Mouse (Mus musculus): ENCODE data around the gene Bend3. TPM values are rescaled to one million over a fixed set of nuclear protein-coding genes. Genes with fewer than 3 reads are reported as not detected.
"Not testable (repeated sequence)": the region's sequence is repeated elsewhere in the genome, so short reads cannot be mapped to it uniquely, and the experiment has no call there.

Gene Bend3
- polyA plus RNA-seq, 1 experiment from 2014 or later: 0.90 TPM

DNA sequence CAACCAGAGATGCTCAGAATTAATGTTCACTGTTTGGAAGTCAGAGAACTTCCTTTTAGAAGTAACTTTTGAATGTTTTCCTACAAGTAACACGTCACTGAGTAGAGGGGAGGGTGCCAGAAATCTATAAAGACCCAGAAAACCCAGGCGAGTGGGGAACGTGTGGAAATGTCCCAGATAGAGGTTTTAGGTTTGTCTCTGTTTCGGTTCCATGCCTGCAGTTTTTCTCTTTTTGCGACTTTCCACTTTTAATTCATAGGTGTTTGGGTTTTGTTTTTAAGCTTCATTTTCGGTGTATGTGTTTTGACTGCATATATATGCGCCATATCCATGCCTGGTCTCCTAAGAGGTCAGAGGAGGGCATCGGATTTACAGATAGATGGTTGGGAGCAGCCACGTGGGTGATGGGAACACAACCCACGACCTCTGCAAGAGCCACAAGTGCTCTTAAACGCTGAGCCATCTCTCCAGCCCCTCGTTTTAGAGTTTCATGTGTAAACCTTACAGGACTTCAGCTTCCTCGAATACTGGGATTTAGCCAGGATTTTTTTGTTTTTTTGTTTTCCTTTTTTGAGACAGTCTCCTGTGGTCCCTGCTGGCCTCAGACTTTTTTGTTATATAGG, 1.7 kb downstream of the Bend3 start:
- no peak for DNase-seq (ENCODE audit: low spot score)

DNA sequence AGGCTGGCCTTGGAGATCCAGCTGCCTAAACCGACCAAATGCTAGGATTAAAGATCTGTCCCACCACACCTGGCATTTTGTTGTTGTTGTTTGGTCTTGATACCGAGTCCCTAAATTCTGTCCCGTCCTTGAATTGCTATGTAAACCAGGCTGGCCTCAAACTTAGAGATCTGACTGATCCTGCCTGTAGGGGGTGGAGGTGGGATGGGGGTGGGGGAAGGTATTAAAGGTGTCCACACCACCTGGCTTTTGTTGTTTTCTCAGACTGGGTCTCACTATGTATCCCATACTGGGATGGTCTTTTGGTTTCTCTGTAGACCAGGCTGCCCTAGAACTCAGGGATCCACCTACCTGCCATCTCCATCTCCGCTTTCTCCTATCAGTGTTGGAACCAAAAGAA, 2.5 kb downstream of the Bend3 start:
- no peak for DNase-seq (ENCODE audit: low spot score)

DNA sequence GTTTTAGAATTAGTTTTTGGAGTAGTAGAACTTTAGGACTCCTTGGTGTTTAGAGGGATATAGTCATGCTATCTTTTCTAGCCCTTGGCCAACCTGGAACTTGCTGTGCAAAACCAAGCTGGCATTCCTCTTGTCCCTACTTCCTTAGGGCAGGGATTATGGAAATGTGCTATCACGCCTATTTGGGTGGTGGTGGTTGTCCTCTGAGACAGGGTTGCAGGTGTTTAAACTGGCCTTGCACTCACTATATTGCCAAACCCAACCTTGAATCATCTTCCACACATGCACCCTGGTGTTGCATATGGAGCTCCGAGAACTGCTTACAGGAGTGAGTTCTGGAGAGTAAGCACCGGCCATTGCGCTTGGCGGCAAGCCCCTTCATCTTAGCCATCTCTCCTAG, 3.4 kb downstream of the Bend3 start:
- no peak for DNase-seq (ENCODE audit: low spot score)

DNA sequence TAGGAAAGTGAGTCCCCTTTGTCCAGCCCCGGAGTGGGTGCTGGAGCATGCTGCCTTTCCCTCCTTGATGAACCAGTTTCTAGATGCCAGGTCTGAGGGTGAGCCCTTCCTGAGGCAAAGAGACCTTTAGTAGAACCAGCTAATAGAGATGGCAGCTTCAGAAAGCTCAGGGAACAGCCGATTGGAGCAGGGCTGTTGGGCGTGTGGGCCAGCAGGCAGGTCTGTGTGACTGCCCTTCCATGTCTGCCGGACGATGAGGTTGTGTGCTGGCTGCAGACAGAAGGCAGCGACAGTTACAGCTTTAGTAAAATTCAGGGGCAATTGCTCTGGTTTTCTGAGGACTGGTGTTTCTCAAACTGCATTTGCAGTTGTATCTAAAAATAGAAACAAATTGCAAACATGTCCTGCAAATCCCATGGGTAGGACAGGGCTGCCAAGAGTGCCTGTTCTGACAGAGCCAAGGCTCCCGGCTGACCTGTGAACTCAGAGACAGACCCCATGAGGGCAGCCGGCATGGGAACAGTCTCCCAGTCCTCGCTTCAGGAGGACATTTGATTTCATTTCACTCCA, 4.9 kb downstream of the Bend3 start:
- no peak for DNase-seq (ENCODE audit: low spot score)

DNA sequence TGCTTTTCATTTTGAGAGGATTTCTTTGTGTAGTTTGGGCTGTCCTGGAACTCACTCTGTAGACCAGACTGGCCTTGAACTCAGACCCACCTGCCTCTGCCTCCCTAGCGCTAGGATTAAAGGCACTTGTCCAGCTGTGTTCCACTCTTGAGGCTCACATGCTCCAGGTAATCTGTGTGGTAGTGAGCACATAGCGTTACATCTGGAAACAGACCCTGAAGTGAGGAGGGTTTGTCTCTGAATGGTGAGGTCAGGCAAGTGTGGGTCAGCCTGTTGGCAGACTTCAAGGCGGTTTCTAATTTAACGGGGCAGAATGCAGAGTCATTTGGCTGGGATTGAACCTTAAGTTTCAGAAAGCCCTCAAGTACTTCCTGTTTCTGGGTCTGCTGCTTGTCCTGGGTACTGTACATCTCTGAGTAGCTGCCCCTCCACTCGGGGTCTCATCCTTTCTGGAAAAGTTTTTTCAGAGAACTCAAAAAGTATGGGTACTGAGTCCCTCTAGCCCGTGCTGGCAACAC, 7.2 kb downstream of the Bend3 start:
- no peak for DNase-seq (ENCODE audit: low spot score)

DNA sequence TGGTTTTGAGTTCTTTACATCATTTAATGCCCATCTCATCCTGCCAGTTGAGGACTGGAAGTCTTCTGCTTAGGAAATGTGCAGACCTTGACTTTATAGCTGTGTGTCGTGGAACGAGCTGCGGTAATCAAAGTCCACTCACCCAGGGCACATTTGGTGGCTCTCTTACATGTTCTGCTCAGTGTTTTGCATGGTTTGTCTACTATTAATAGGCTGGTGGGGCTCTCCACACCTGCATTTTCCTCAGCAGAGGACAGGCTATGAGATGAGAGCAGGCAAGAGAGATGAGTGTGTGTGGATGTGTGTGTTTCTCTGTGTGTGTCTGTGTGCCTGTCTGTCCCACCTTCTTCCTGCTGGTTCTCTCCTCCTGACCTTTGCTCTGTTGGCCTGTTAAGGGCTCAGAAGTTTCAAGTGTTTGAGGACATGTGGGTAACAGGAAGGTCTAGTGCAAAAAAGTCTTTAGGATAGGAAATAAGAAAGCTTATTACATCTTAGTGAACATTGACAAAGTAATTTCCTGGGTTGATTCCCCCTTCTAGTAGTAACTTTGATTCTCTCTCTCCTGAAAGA, 8.9 kb downstream of the Bend3 start:
- no peak for DNase-seq (ENCODE audit: low spot score)

DNA sequence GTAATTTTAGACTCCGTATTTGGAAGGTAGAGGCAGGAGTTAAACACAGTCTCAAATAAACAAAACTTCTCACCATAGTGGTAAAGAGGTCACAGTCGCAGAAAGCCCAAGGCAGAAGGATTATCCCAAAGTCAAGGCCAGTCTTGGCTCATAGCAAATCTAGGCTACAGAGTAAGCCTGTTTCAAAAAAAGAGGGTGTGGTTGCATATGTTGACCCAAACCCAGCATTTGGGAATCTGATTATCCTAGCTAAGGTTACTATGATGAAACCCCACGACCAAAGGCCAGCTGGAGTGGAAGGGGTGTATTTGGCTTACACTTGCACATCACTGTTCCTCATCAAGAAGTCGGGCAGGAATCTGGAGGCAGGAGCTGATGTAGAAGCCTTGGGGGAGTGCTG, 9.6 kb downstream of the Bend3 start:
- no peak for DNase-seq (ENCODE audit: low spot score)

DNA sequence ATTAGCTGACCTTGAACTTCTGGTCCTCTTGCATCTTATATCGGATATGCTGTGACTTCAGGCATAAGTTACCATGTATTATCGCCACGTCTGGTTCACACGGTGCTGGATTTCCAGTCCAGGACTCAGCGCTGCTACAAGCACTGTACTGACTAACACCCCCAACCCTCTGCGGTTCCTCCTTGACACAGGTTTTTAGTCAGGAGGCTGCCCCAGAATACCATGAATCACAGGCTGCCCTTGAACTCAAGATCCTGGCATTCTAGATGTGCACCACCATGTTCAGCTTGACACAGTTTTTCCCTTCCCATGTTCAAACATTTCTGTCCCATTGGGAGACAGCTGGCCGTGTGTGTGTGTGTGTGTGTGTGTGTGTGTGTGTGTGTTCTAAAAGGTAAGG, 10.5 kb downstream of the Bend3 start:
- DNase-seq (ENCODE audit: low spot score): no peak

DNA sequence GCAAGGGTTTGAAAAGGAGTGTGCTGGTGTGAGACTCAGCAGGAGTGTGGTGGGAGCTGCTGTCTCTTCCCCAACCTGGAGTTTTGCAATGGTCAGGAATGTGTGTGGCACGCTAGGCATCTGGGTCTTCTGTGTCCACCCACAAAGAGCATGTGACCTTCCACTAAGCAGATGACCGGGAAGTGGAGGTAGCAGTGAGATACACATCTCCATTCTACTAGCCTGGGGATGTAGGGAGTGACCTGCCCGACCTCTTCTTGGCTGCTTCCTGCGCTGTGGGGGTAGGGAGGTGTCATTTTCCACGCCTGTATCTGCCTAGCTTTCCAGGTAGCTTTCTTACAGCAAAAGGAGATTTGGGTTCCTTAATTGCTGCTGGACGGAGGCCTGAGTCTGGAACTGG, 10.9 kb downstream of the Bend3 start:
- DNase-seq (ENCODE audit: low spot score): no peak

DNA sequence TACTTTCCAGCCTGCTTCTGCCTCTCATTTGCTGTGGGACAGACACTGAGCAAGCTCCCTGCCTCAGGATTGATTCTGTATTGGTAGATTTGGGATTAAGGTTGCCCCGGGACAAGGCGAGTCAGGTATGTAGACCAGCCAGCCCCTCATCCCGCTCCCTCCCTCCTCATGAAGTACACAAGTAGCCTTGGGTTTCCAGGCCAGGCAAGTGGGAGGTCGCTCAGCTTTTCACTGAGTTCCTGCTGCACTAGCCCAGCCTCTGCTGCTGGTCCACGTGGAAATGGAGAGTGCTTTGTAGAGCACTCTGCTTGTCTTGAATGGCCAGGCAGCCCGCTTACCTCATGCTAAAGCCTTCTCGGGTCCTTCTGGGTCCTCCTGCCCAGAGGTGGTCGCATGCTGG, 11.4 kb downstream of the Bend3 start:
- DNase-seq (ENCODE audit: low spot score): no peak

DNA sequence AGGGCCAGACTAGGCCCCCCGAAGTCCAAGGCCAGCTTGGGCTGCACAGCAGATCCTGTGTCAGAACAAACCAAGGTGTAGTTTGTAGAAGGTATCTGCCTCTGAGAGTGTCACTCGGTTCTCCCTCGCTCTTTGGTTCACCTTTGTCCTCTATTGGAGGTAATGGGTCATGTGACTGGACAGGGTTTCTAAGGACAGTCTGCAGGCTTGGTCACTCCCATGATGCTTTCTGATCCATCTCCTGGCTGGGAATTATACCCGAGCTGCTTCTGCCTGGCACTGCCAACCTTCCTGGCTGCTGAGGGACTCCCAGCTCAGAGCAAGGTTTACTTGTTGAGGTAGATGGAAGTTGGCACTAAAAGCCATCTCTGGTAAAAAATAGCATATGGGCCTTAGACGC, 12.2 kb downstream of the Bend3 start:
- DNase-seq (ENCODE audit: low spot score): no peak

DNA sequence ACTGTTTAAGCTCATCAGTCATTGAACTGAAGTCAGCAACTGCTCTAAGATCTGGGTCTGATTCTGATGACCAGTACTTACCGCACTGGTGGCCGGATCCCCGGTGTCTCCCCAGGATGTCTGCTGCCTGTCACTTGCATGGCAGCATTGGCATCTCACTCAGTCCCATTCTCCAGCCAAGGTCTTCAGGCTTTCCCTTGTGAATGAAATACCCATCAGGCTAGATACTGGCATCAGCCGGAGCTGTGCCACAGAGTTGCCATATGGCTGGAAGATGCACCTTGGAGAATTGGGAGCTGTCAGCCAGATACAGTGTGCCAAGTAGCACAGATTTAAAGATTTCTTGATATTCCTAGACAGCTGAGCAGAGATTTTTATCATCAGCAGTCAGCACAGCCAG, 24.0 kb downstream of the Bend3 start:
- no peak for DNase-seq (ENCODE audit: low spot score)

DNA sequence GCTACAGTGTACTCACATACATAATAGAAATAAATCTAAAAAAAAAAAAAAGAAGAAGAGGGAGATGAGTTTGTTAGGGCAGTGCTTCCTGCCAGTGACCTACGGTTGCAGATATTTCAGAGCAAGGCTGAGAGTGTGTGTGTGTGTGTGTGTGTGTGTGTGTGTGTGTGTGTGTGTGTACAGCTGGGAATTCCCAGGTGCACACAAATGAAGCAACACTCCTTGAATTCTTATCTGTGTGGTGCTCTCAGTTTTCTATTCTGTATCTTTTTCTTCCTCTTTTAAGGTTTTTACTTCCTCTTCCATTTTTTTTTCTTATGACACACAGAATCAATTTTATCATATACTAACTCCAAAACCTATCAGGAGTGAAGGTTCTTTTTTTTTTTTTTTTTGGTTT, 25.7 kb downstream of the Bend3 start:
- no peak for DNase-seq (ENCODE audit: low spot score)

DNA sequence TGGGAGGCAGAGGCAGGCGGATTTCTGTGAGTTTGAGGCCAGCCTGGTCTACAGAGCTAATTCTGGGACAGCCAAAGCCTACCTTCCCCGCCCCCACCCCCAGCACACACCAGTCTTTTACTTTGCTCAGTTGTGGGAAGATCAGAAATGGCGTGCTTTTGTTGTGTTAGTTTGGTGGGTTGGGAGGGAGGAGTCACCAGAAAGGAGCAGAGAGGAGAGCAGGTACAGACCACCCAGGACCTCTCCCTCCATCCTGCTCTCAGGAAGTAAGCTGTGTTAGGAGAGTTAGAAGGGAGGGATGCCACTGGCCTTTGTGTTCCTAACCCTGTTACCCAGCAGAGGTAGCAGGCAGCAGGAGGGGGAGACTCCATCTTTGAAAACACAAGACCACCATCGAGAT, 28.4 kb downstream of the Bend3 start:
- no peak for DNase-seq (ENCODE audit: low spot score)

DNA sequence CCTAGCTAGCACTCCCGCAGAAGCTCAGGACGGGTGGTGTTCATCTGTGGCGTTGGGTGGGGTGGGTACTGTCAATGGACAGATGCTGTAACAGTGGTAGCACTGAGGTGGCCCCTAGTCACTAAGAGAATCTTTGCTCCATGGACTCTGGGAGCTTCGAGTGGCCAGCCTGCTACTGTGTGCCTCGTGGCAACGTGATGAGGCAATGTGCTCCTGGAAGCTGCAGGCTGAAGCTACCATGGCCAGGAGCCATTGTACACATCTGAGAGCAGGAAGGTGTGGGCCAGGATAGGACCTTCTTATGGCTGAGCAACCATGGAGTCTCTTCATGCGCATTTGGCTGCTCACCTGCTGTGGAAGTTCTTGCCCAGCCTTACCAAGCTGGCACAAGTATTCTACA, 30.6 kb downstream of the Bend3 start:
- DNase-seq (ENCODE audit: low spot score): no peak

DNA sequence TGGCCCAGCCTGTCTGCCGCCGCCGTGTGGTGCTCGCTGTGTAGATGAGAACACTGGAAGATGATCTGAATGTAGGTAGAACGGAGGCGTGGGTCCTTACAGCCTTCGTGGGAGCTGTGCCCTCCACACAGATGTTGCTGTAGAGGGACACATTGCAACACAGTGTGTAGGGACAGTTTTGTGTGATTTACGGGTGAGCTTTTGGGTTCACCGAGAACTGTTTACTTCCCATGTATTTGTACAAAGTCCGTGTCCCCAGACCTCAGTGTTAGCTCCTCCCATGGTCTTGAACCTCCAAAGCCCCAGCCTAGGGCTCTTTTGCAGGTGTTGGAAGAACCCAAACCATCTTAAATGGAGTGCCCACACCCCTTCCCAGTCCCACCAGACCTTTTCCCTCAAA, 34.3 kb downstream of the Bend3 start:
- DNase-seq (ENCODE audit: low spot score): no peak

DNA sequence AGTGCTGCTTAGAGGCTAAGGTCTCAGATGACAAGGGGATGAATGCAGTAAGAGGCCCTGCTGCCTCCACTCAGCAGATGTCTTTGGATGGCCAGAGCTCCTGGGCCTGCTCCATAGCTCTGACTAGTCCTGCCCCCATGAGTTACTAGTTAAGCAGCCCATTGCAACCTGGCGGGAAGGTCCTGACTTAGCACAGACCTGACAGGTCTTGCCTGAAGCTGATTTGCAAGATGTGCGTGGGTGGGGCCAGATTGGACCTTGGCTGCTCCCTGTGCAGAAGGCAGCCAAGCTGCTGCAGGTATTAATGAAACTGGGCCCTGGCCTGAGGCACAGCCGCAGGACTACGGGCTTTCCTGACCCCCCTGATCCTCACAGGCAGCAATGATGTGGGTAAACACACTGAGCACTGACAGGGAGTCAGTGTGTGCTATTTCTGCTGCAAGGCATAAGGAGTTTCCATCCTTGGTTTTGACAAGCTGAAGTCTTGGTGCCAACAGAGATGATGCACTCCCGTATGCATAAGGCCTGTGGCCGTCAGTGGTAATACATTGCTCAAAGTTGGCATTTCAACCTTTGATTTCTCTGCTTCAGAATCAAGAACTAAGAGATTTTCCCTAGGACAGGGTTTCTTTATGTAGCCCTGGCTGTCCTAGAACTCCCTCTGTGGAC, 38.5 kb downstream of the Bend3 start:
- no peak for DNase-seq (ENCODE audit: low spot score)

DNA sequence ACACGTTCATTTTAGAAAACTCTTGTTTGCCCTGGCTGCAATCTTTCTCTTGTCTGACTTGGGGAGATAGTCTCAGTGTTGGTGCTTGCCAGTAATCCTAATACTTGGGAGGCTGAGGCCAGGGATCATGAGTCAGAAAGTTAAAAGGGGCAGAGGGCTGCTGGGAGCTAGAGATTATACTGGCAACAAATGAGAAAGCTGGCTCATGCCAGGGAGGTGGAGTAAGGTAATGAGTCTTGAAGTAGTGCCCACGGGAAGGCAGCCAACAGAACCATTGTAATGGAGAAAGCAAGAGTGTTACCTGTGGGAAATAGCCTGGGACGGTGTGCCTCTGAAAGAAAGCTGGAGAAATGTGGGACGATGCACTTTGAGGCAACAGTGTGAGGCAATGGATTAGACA, 39.2 kb downstream of the Bend3 start:
- DNase-seq (ENCODE audit: low spot score): no peak

DNA sequence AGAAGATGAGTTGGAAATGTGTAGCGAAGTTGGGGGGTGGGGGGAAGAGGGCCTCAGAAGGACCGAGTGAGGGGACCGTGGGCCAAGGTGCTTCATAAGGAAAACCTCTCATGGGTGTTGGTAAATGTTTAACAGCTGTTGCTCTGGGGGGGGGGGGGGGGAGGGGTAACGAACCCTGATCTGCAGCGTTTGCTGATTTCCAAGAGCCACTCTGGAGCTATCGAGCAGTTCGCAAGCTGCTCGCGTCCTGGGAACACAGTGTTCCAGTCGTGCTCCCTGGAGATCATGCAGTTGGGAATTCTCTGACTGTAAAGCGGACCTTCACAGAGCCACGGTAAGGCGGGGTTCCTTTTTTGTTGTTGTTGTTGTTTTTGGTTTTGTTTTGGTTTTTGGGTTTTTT, 39.7 kb downstream of the Bend3 start:
- DNase-seq (ENCODE audit: low spot score): no peak

DNA sequence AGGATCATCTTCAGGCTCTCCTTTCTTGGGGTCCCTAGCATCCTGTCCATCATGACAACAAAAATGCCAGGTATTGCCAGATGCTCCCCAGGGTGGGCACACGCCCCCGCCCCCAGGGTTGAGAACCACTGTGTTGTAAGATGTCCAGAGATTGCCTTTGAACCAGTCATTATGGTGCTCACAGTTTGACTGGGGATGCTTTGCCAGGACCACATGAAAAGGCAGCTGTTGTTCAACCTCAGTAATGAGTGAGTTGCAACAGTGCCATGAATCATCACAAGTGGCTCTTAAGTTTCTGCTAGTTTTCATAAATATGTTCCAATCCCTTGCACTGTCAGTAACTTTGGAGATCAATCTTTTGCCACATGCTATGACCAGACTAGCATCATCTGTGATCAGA, 41.3 kb downstream of the Bend3 start:
- DNase-seq (ENCODE audit: low spot score): no peak

DNA sequence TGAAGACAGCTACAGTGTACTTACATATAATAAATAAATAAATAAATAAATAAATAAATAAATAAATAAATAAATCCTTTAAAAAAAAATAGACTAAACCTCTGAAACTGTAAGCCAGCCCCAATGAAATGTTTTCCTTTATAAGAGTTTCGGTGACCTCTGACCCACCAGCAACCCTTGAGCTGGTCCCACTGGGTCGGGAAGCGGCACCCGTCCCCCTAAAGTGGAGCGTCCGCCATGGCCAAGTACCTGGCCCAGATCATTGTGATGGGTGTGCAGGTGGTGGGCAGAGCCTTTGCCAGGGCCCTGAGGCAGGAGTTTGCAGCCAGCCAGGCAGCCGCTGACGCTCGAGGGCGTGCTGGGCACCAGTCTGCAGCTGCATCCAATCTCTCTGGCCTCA, 45.3 kb downstream of the Bend3 start, which contains the start of gene Gm9803:
Gene Gm9803, plus strand, starts transcription at position 154 of the 400 bp plus-strand sequence.
- not testable (repeated sequence) for DNase-seq (ENCODE audit: low spot score)
